Mouse (Mus musculus) spleen, adult 18-20 months (tissue): ENCODE results near the gene Coasy.

Experiments
- DNase-seq, 2 experiments: peaks; one replicate each; pipeline ENCODE4 v3.0.0; 2022; ENCODE audit warnings: mixed read lengths in 2 of 2

The Coasy gene

GRCm38 (mm10) chr11:101063676-101064327 is 18.6 kb upstream of the Coasy start:
- DNase-seq = peak; percentile 68 to 71

GRCm38 (mm10) chr11:101064462-101064861 is 17.9 kb upstream of the Coasy start:
- DNase-seq = no peak

GRCm38 (mm10) chr11:101065002-101065401 is 17.4 kb upstream of the Coasy start:
- DNase-seq = no peak

DNA sequence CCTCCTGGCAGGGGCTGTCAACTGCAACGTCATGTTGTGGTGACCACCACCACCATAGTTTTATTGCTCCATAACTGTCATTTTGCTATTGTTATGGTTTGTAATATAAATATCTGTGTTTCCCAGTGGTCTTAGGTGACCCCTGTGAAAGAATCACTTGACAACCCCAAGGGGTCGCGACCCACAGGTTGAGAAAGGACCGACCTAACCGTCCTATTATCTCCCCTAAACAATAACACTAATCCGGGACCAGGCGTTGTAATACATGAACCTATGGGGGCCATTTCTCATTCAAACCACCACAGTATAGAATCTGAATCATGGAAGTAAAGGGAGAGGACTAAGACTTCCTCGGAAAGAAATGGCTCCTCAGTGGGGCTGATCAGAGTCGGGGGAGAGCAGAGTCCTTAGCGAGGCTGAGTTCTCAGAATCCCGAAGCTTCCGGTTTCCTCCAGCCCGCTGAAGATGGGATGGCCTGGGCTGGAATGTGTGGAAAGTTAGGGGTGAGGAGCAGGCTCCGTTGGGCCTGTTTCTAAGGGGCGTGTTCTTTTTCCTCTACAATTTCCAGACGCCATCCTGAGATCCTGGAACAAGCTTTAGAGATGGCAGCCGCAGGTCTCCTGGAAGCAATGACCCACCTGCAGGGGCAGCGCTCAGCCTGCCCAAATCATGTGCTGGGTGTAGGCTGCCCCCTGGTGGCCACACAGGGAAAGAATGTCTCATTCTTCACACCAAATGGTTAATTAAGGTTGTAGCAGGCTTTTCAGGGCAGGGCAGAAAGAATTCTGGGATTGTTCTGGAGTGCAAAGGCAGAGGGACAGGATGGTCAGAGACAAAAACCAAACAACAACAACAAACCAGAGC is 15.6 kb upstream of the Coasy start:
- peak; percentile 61 to 80 for DNase-seq

GRCm38 (mm10) chr11:101069391-101070188 is 12.8 kb upstream of the Coasy start, which contains the start of gene Naglu:
Gene Naglu, plus strand, starts transcription at chr11:101070012.
- peak; percentile 91 to 93 for DNase-seq

- DNase-seq = no peak
Observed at GRCm38 (mm10) chr11:101070189-101070527, 12.2 kb upstream of the Coasy start.

- no peak for DNase-seq
Observed at GRCm38 (mm10) chr11:101070987-101071386, 11.4 kb upstream of the Coasy start.

- DNase-seq = no peak
Observed at GRCm38 (mm10) chr11:101071810-101072428, 10.4 kb upstream of the Coasy start.

GRCm38 (mm10) chr11:101078121-101078520 is 4.2 kb upstream of the Coasy start, which contains the start of gene Hsd17b1:
Gene Hsd17b1, plus strand, starts transcription at chr11:101078411.
- DNase-seq = no peak

DNA sequence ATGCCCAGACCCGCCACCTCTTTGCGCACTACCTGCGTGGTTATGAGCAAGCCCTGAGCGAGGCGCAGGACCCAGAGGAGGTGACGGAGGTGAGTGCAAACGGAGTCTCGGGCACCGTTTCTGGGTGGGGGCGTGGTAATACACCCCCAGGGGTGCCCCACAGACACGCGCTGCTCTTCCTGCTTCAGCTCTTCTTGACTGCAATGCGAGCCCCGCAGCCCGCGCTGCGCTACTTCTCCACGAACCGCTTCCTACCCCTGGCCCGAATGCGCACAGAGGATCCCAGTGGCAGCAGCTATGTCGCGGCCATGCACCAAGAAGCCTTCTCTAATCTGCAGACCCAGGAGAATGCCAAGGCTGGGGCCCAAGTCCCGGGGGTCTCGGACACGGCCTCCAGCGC is 2.6 kb upstream of the Coasy start:
- DNase-seq = no peak

- DNase-seq = no peak
Observed at GRCm38 (mm10) chr11:101080421-101080820, 1.9 kb upstream of the Coasy start.

DNA sequence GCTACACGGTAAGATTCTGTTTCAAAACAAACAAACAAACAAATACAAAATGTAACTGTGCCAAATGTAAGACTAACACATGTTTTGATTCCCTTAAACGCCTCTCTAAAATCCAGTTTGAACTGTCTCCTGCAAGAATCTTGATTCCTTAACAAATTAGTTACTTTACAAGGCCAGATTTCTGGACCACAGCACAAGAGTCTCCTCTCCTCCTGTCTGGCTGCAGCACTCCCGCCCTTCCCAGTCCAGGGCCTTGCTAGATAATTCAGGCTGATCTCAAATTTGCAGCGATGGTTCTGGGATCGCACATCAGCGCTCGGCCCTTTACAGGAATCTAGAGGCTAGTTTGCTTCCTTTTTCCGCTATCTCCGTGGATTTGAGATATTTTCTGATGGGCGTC is 706 bp upstream of the Coasy start:
- no peak for DNase-seq

DNA sequence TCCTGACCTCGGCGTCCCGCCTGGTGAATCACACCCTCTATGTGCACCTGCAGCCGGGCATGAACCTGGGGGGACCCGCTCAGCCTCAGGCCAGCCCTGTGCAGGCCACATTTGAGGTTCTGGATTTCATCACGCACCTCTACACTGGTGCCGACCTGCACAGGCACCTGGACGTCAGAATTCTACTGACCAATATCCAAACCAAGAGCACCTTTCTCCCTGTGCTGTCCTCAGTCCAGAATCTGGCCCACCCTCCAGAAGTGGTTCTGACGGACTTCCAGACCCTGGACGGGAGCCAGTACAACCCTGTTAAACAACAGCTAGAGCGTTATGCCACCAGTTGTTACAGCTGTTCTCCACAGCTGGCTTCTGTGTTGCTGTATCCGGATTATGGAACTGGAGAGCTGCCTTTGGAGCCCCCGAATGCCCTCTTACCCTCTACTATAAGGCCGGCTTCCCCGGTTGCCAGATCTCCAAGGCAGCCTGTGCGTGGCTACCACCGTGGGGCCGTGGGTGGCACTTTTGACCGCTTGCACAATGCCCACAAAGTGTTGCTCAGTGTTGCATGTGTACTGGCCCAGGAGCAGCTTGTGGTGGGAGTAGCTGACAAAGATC is 825 bp downstream of the Coasy start:
- no peak for DNase-seq

- DNase-seq = no peak
Observed at GRCm38 (mm10) chr11:101084246-101084645, 1.9 kb downstream of the Coasy start.

GRCm38 (mm10) chr11:101084811-101085210 is 2.4 kb downstream of the Coasy start:
- no peak for DNase-seq

- no peak for DNase-seq
Observed at GRCm38 (mm10) chr11:101085617-101086322, 3.4 kb downstream of the Coasy start.

DNA sequence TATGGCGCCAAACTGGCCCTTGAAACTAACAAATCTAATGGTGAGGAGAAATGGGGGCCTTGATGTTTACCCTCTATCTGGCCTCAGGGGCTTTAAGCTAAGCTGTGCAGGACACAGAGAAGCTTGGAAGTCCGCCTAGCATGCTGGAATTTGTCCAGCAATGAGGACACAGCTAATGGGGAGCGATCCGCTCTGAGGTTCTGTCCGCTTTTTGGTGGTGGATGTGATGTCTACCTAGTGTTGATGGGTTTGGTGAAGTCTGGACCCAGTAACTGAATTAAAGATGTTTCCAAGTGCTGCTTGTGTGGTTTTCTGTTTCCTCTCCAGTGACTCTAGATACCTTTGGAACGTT is 3.9 kb downstream of the Coasy start:
- DNase-seq = no peak

DNA sequence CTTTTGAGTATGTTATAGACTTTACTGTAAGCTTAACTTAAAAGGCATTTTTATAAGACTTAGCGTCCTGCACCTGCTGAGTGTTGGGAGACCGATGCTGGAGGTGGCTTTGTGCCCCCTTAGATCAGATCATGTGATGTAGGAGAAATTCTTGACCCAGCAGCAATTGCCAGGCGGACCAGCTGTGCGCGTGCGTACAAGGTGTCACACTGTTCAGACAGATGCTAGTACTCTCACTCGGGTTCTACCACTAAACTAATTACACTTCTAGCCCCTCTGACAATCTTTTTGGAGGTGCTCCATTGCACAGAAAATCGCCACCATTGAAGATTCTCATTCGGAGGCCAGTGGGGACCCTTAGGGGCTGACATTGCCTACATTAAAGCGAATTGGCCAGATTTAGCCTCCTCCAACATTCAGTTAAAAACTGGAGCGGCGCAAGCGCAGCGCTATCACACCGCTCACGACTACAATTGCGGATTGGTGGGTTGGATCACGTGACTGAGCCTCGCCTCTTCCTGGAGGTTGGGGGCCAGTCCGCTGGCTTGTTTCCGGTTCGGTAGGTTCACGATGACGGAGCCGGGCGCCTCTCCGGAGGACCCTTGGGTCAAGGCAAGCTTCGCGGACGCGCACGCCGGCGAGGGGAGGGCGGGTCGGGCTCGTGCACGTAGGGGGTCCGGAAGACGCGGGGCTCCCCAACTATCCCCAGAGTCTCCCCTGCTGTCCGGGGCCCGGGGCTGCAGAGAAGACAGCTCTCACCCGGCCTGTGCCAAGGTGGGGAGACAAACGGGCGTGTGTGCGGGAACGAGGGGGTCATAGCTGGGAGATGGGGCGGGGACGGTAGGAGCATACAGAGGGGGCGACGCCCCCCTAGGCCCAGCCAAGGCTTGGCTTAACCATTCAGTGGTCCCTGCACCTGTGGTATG is 4.7 kb downstream of the Coasy start, which contains the start of gene Mlx:
Gene Mlx (plus strand): TSS at position 522 of the 926 bp plus-strand sequence.
- DNase-seq = peak; percentile 79 to 80

GRCm38 (mm10) chr11:101087682-101088055 is 5.3 kb downstream of the Coasy start:
- DNase-seq = no peak

DNA sequence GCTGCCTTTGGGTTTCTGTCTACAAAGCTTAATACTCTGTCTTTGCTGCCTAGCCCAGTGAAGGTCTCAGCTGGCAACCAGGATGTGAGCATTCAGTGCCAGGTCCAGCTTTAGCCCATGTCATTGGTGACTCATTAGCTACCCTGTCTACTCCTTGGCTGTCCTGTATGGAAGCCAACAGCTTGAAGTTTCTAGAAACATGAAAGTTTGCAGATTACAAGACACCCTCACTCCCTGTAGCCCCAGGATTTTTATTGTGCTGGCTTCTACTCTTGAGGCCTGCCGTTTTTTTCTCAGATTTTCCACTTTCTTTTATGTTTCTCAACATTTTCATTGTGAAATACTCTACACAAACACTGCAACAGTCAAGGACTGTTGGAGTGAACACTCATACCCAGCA is 7.6 kb downstream of the Coasy start:
- DNase-seq = no peak

DNA sequence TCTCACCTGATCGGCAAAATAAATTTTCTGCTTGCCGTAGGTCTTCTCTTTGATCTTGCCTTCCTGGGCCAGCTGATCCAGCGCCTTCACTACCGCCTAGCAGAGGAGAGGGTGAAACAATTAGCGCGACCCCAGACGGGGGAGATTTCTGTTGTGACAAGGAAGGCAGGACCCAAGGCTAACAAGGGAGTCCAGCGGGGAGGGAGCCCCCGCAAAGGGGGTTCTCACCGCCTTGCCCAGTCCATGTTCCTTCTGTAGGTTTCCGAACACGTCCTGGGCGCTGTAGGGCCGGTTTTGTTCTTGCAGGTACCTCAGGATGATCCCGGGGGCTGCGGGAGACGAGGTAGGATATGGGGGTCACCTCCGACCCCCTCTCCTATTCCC is 12.6 kb downstream of the Coasy start:
- DNase-seq = no peak
